Mouse (Mus musculus): ENCODE measurements at regions not wholly inside any gene's neighbourhood (a gene's known extent, or its start where the extent isn't known, plus 50 kb on each side); places are given as distances from the start of the nearest gene placed in this dataset.

DNA sequence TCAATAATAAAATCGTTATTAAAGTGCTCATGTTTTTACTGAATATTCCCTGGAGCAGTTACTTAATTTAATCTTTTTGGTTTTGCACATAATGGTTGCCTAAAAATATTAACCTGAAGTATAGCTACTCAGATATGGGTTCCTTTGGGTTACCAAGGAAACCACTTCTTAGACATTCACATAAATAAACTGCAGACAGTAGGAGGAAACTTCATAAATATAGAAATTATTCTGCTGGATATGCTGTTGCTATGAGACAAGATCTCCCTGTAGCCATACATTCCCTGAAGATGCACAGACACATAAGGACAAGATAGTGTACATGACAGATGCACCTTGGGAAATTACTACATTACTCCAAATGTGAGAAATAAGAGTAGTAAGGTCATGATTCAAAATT lies 635.3 kb downstream of the Basp1 start:
- no peak overlapping the region for H3K4me2 ChIP-seq (ENCODE audit: insufficient read depth, low read depth, poor library complexity, severe bottlenecking)
- no peak overlapping the region for H3K27ac ChIP-seq (ENCODE audit: insufficient read depth, low read depth)
- no peak overlapping the region for H3K9ac ChIP-seq (ENCODE audit: insufficient read depth, low read depth)
- dilution Hi-C loops (cut with MboI; ENCODE audit: extremely low pct_ligation_motif_present, extremely low pct_unique_long_range_greater_than_20kb, low sequenced_read_pairs) (no loop called here), in situ Hi-C loops (cut with MboI; ENCODE audit: low pct_ligation_motif_present, low pct_unique_long_range_greater_than_20kb, low sequenced_read_pairs) (no loop called here)
- H3K27me3 ChIP-seq (replicated peaks): no peaks in the 10 kb centered on the region
- H3K4me1 ChIP-seq (ENCODE audit: control insufficient read depth in 1 of 2, insufficient read depth in 2 of 2): no peaks in the 10 kb centered on the region
- TF ChIP-seq ZNF384 (IDR thresholded peaks at IDR 0.05; ENCODE audit: low read depth, low read length) (no peak), USF2 (conservative IDR thresholded peaks at IDR 0.05; ENCODE audit: low read depth, low read length) (no peak), SIN3A (IDR thresholded peaks at IDR 0.05; ENCODE audit: low read length) (no peak), BHLHE40 (IDR thresholded peaks at IDR 0.05; ENCODE audit: low read depth, low read length) (no peak), UBTF (IDR thresholded peaks at IDR 0.05; ENCODE audit: low read depth, low read length) (no peak), ZC3H11A (IDR thresholded peaks at IDR 0.05; ENCODE audit: low read depth, low read length) (no peak), PAX5 (IDR thresholded peaks at IDR 0.05; ENCODE audit: low read length) (no peak), MAX (IDR thresholded peaks at IDR 0.05; ENCODE audit: low read length) (no peak), HCFC1 (IDR thresholded peaks at IDR 0.05; ENCODE audit: low read depth, low read length) (no peak), ZKSCAN1 (IDR thresholded peaks at IDR 0.05; ENCODE audit: borderline replicate concordance, low read depth, low read length) (no peak), E2F4 (IDR thresholded peaks at IDR 0.05; ENCODE audit: insufficient replicate concordance, low read depth, low read length) (no peak), MXI1 (IDR thresholded peaks at IDR 0.05; ENCODE audit: low read depth, low read length) (no peak), MYC (IDR thresholded peaks at IDR 0.05; ENCODE audit: low read depth, low read length) (no peak), JUN (IDR thresholded peaks at IDR 0.05; ENCODE audit: insufficient read depth, low read depth, low read length) (no peak), RAD21 (IDR thresholded peaks at IDR 0.05; ENCODE audit: low read depth, low read length) (no peak), POLR2A (IDR thresholded peaks at IDR 0.05; ENCODE audit: low read depth, low read length) (no peak)
- no peaks in the 10 kb centered on the region for H3K9me3 ChIP-seq (replicated peaks; ENCODE audit: low read length)
- no peaks in the 10 kb centered on the region for H3K79me2 ChIP-seq (replicated peaks; ENCODE audit: control insufficient read depth, extremely low read depth, insufficient read depth, poor library complexity, severe bottlenecking)
- no peak overlapping the region for H3K4me3 ChIP-seq (replicated peaks in 1 of 3; ENCODE audit: low read depth in 2 of 3, low read length in 2 of 3, poor library complexity in 1 of 3)
- H3K36me3 ChIP-seq (replicated peaks in 1 of 2; ENCODE audit: control insufficient read depth in 1 of 2, insufficient read depth in 1 of 2, low read length in 1 of 2): no peaks in the 10 kb centered on the region
- DNase-seq (ENCODE audit: extremely low read depth): no peak

DNA sequence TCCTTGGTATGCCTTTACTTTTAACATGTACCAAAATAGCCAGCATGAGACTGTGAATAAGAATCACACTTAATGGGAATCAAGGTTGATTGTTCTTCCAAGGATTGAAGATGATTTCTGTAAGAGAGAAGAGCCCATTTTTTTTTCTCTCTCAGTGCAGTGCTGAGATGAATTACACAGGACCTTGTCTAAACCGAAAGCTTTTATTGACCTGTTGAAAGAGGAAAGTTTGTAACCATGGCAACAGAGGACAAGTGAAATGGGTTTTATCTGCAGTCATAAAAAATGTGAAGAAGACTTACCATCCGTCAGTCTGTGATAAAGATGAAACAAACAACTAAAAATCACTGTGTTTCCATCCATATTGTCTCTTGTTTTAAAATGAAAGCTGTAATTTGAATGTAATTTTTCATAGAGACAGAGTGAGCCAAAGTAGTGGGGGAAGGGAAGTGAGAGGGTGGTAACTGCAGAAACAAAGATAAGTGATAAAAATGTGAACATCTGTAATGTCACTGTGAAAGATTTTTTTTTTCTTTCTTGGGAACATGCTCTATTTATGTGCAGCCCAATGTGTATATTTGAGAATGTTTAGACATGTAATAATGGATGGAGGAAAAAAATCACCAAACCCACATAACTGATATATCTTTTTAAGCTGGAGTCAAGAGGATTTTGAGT lies 661.9 kb downstream of the Basp1 start:
- no peaks in the 10 kb centered on the region for H3K79me2 ChIP-seq (replicated peaks; ENCODE audit: control insufficient read depth, extremely low read depth, insufficient read depth, poor library complexity, severe bottlenecking)
- H3K4me3 ChIP-seq (replicated peaks in 1 of 3; ENCODE audit: low read depth in 2 of 3, low read length in 2 of 3, poor library complexity in 1 of 3): no peak overlapping the region
- no peak for DNase-seq (ENCODE audit: extremely low read depth)
- H3K36me3 ChIP-seq (replicated peaks in 1 of 2; ENCODE audit: control insufficient read depth in 1 of 2, insufficient read depth in 1 of 2, low read length in 1 of 2): no peaks in the 10 kb centered on the region
- H3K27ac ChIP-seq (ENCODE audit: insufficient read depth, low read depth): no peak overlapping the region
- in situ Hi-C loops (cut with MboI; ENCODE audit: low pct_ligation_motif_present, low pct_unique_long_range_greater_than_20kb, low sequenced_read_pairs) (no loop called here), dilution Hi-C loops (cut with MboI; ENCODE audit: extremely low pct_ligation_motif_present, extremely low pct_unique_long_range_greater_than_20kb, low sequenced_read_pairs) (no loop called here)
- no peak for TF ChIP-seq MAX (IDR thresholded peaks at IDR 0.05; ENCODE audit: low read length)
- no peak for TF ChIP-seq JUND (conservative IDR thresholded peaks at IDR 0.05; ENCODE audit: low read depth, low read length)
- TF ChIP-seq HCFC1 (IDR thresholded peaks at IDR 0.05; ENCODE audit: low read depth, low read length): no peak
- no peak for TF ChIP-seq MXI1 (IDR thresholded peaks at IDR 0.05; ENCODE audit: low read depth, low read length)
- TF ChIP-seq E2F4 (IDR thresholded peaks at IDR 0.05; ENCODE audit: insufficient replicate concordance, low read depth, low read length): no peak
- TF ChIP-seq UBTF (IDR thresholded peaks at IDR 0.05; ENCODE audit: low read depth, low read length): no peak
- TF ChIP-seq ELF1 (IDR thresholded peaks at IDR 0.05; ENCODE audit: low read depth, low read length): no peak
- TF ChIP-seq ZNF384 (IDR thresholded peaks at IDR 0.05; ENCODE audit: low read depth, low read length): no peak
- no peak for TF ChIP-seq CHD1 (IDR thresholded peaks at IDR 0.05; ENCODE audit: low read depth, low read length)
- no peak for TF ChIP-seq SIN3A (IDR thresholded peaks at IDR 0.05; ENCODE audit: low read length)
- TF ChIP-seq MEF2A (IDR thresholded peaks at IDR 0.05; ENCODE audit: borderline replicate concordance, low read depth, low read length): no peak
- no peak for TF ChIP-seq TCF12 (IDR thresholded peaks at IDR 0.05; ENCODE audit: low read depth, low read length)
- TF ChIP-seq ZKSCAN1 (IDR thresholded peaks at IDR 0.05; ENCODE audit: borderline replicate concordance, low read depth, low read length): no peak
- no peak for TF ChIP-seq BHLHE40 (IDR thresholded peaks at IDR 0.05; ENCODE audit: low read depth, low read length)
- TF ChIP-seq ETS1 (conservative IDR thresholded peaks at IDR 0.05; ENCODE audit: low read depth, low read length): no peak
- no peak for TF ChIP-seq USF1 (IDR thresholded peaks at IDR 0.05; ENCODE audit: low read depth, low read length)
- TF ChIP-seq TBP (conservative IDR thresholded peaks at IDR 0.05; ENCODE audit: low read depth, low read length): no peak
- no peak for TF ChIP-seq JUN (IDR thresholded peaks at IDR 0.05; ENCODE audit: insufficient read depth, low read depth, low read length)
- H3K9ac ChIP-seq (ENCODE audit: insufficient read depth, low read depth): no peak overlapping the region
- H3K4me2 ChIP-seq (ENCODE audit: insufficient read depth, low read depth, poor library complexity, severe bottlenecking): no peak overlapping the region
- no peaks in the 10 kb centered on the region for H3K9me3 ChIP-seq (replicated peaks; ENCODE audit: low read length)
- H3K27me3 ChIP-seq (replicated peaks): no peaks in the 10 kb centered on the region
- no peaks in the 10 kb centered on the region for H3K4me1 ChIP-seq (ENCODE audit: control insufficient read depth in 1 of 2, insufficient read depth in 2 of 2)

Measured in CH12.LX (cell line).